Comparison of ENCODE assay signal across 8 mouse cellular contexts in genomic region chr3:129754650-129755604, GRCm38 (mm10). TPM values are rescaled to one million over a fixed set of nuclear protein-coding genes. Genes with fewer than 3 reads are reported as not detected.
A peak's percentile ranks its signal among the peaks of the same experiment; 100 is the strongest.
DNase-seq lines count a peak whose midpoint lies in the region; ATAC-seq and TF ChIP-seq lines count a peak whose summit lies in the region.

Gene Egf (minus strand): TSS chr3:129755316.

- 13% methylated on average over 20 of the region's 20 CpGs for WGBS in hindbrain, embryonic 13.5 days
- 6% methylated on average over 20 of the region's 20 CpGs for WGBS in limb, embryonic 14.5 days
- WGBS in midbrain, postnatal 0 days, result 8% methylated on average over 20 of the region's 20 CpGs

- no peak within 1 kb of the TSS for H3K27ac ChIP-seq in left cerebral cortex, adult 2 months
- H3K27ac ChIP-seq in hindbrain, embryonic 13.5 days, result no peak within 1 kb of the TSS
- no peak within 1 kb of the TSS for H3K27ac ChIP-seq in limb, embryonic 14.5 days (replicated peaks; ENCODE audit: low read depth, low read length)
- H3K27ac ChIP-seq in midbrain, postnatal 0 days (ENCODE audit: low read depth, low read length), result no peak within 1 kb of the TSS

- TF ChIP-seq POLR2A in limb, embryonic 14.5 days (IDR thresholded peaks at IDR 0.05; ENCODE audit: borderline replicate concordance, extremely low read depth, insufficient read depth, insufficient read length), result no peak

- H3K36me3 ChIP-seq in hindbrain, embryonic 13.5 days, result no peaks in the 10 kb centered on the region
- no peaks in the 10 kb centered on the region for H3K36me3 ChIP-seq in limb, embryonic 14.5 days (ENCODE audit: control insufficient read depth, insufficient read depth, low read length)
- H3K36me3 ChIP-seq in midbrain, postnatal 0 days (ENCODE audit: insufficient read depth, low read length), result no peaks in the 10 kb centered on the region

- no peaks in the 10 kb centered on the region for H3K27me3 ChIP-seq in hindbrain, embryonic 13.5 days
- H3K27me3 ChIP-seq in limb, embryonic 14.5 days (ENCODE audit: control insufficient read depth, insufficient read depth, low read length), result 0 out of 2 replicates have a peak, but pooled peaks cover 10% of the 10 kb centered on the region
- no peaks in the 10 kb centered on the region for H3K27me3 ChIP-seq in midbrain, postnatal 0 days (ENCODE audit: insufficient read depth, low read length)

- ATAC-seq in hindbrain, embryonic 13.5 days (ENCODE audit: low FRiP score), result no peak
- no peak for ATAC-seq in limb, embryonic 14.5 days (ENCODE audit: low FRiP score, low read depth)
- ATAC-seq in midbrain, postnatal 0 days (ENCODE audit: low FRiP score), result peak; percentile 60; the same call in 1 of the 2 replicates
- no peak for ATAC-seq in megakaryocyte progenitor cell, adult 5-6 weeks (replicated peaks; ENCODE audit: poor library complexity)

- DNase-seq in left cerebral cortex, adult 2 months (ENCODE audit: extremely low spot score in 1 of 2, low spot score in 2 of 2), result no peak
- no peak for DNase-seq in left cerebral cortex, postnatal 36 days (ENCODE audit: low spot score in 2 of 2)
- peak in 1 of 2 experiments; percentile 40 for DNase-seq in gastrocnemius, adult 8-10 months (ENCODE audit: low spot score in 2 of 2)
- no peak for DNase-seq in limb, embryonic 14.5 days (ENCODE audit: low spot score)
- peak; percentile 14 for DNase-seq in midbrain, postnatal 0 days (ENCODE audit: low spot score)
- DNase-seq in layer of hippocampus, adult 9-10 months (ENCODE audit: low spot score), result no peak

- 0 out of 2 replicates have a peak, but pooled peaks cover 7% of the 10 kb centered on the region for H3K9me3 ChIP-seq in hindbrain, embryonic 13.5 days
- peaks cover 12% of the 10 kb centered on the region for H3K9me3 ChIP-seq in limb, embryonic 14.5 days (ENCODE audit: control insufficient read depth, low read length)
- no peaks in the 10 kb centered on the region for H3K9me3 ChIP-seq in midbrain, postnatal 0 days (ENCODE audit: low read length)

- intact Hi-C loops in left cerebral cortex, adult 2 months (cut with DNase I), result no loop called here
- intact Hi-C loops in left cerebral cortex, postnatal 36 days (cut with DNase I), result no loop called here

- peak within 1 kb of the TSS; percentile 58 for H3K4me2 ChIP-seq in hindbrain, embryonic 13.5 days
- peak within 1 kb of the TSS; percentile 24 for H3K4me2 ChIP-seq in limb, embryonic 14.5 days (replicated peaks; ENCODE audit: low read depth, low read length, severe bottlenecking)
- H3K4me2 ChIP-seq in midbrain, postnatal 0 days (ENCODE audit: low read depth, low read length, poor library complexity, severe bottlenecking), result peak within 1 kb of the TSS; percentile 51

- H3K4me3 ChIP-seq in left cerebral cortex, adult 2 months, result peak within 1 kb of the TSS; percentile 1; the same call in 1 of the 2 replicates
- peak within 1 kb of the TSS; percentile 36 for H3K4me3 ChIP-seq in hindbrain, embryonic 13.5 days
- no peak within 1 kb of the TSS for H3K4me3 ChIP-seq in limb, embryonic 14.5 days (replicated peaks; ENCODE audit: low read length)
- H3K4me3 ChIP-seq in midbrain, postnatal 0 days (ENCODE audit: low read depth, low read length), result peak within 1 kb of the TSS; percentile 30

- no peak for TF ChIP-seq CTCF in left cerebral cortex, adult 2 months (IDR thresholded peaks at IDR 0.05)
- TF ChIP-seq CTCF in midbrain, postnatal 0 days (IDR thresholded peaks at IDR 0.05), result no peak

- peaks cover 15% of the 10 kb centered on the region for H3K4me1 ChIP-seq in hindbrain, embryonic 13.5 days (replicated peaks)
- H3K4me1 ChIP-seq in limb, embryonic 14.5 days (ENCODE audit: control insufficient read depth, insufficient read depth, low read length), result no peaks in the 10 kb centered on the region
- 0 out of 2 replicates have a peak, but pooled peaks cover 3% of the 10 kb centered on the region for H3K4me1 ChIP-seq in midbrain, postnatal 0 days (ENCODE audit: insufficient read depth, low read length)

- H3K9ac ChIP-seq in hindbrain, embryonic 13.5 days, result peak within 1 kb of the TSS; percentile 60
- H3K9ac ChIP-seq in limb, embryonic 14.5 days (ENCODE audit: low read depth, low read length, severe bottlenecking), result peak within 1 kb of the TSS; percentile 28; the same call in 1 of the 2 replicates
- no peak within 1 kb of the TSS; the same call in 1 of the 2 replicates for H3K9ac ChIP-seq in midbrain, postnatal 0 days (replicated peaks; ENCODE audit: low read length, poor library complexity, severe bottlenecking)

RNA-seq across cellular contexts. Expression of gene Egf, which starts in this region (rescaled TPM):
- total RNA-seq in left cerebral cortex, adult 2 months (2021), result 1 to 10 TPM; 1.3 to 1.5 TPM
- 1 to 10 TPM; 1.6 to 2.9 TPM for total RNA-seq in left cerebral cortex, postnatal 36 days (2021)
- total RNA-seq in gastrocnemius, adult 8-10 months (2022), result 10 to 100 TPM; 30.3 to 34.8 (median 33.8) TPM
- polyA plus RNA-seq in hindbrain, embryonic 13.5 days (2015; fragmentation: Nextera tagmentation; extraction: Ambion mirVana), result 2.7 and 2.9 TPM in 2 replicates
- polyA plus RNA-seq in limb, embryonic 14.5 days (2012; rRNA removed), result 3.7 and 5.0 TPM in 2 replicates
- polyA plus RNA-seq in limb, embryonic 14.5 days (2014; fragmentation: Nextera tagmentation; extraction: Ambion mirVana), result 1.8 and 1.9 TPM in 2 replicates
- 1.3 and 2.3 TPM in 2 replicates for total RNA-seq in midbrain, postnatal 0 days (2014; rRNA removed)
- polyA plus RNA-seq in midbrain, postnatal 0 days (2015; fragmentation: Nextera tagmentation; extraction: Ambion mirVana), result 0.94 and 1.2 TPM in 2 replicates
- total RNA-seq in megakaryocyte progenitor cell, adult 5-6 weeks (2015), result 1.1 and 1.2 TPM in 2 replicates
- 1.8 and 1.9 TPM in 2 replicates for total RNA-seq in megakaryocyte progenitor cell, adult 5-6 weeks (2017)
